Mouse (Mus musculus) brain, embryonic 14.5 days (tissue): ENCODE results near the gene Bok.

Experiments
- CTCF ChIP-seq: fragments of 200-500 bp; IDR thresholded peaks from 2 replicates; pipeline ENCODE4 v1.5.1; 2012; ENCODE audit warnings: inconsistent platforms, mild to moderate bottlenecking, moderate library complexity, borderline replicate concordance; ENCODE audit not compliant: insufficient read depth, insufficient read length; ENCODE audit errors: extremely low read depth
- POLR2A ChIP-seq: fragments of 200-500 bp; IDR thresholded peaks from 2 replicates; pipeline ENCODE4 v1.6.1; 2012; ENCODE audit warnings: mild to moderate bottlenecking, inconsistent platforms, borderline replicate concordance; ENCODE audit not compliant: poor library complexity, insufficient read depth, insufficient read length, severe bottlenecking; ENCODE audit errors: extremely low read depth

DNA sequence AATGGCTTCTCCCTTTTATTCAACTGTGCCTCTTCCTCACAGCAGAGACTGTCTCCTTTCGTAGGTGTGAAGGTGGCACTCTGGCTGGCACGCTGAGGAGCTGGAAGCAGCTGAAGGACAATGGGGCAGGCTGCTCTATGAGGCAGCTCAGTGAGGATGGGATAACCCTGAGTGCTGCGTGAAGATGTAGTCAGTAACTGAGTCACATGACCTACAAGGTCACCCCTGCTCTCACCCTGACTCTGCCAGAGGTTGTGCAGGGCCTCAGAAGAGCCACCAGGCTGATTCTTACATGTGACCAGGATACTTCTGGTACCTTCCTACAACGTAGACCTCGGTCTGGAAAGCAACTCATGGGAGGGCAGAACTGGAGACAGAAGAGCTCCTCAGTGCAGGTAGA, 40.2 kb downstream of the Bok start:
- TF ChIP-seq CTCF = no peak
- no peak for TF ChIP-seq POLR2A
